In genomic region chr15:101260387-101260786, GRCm38 (mm10) we compare ENCODE assay signal across 8 mouse cellular contexts. TPM values are rescaled to one million over a fixed set of nuclear protein-coding genes. Genes with fewer than 3 reads are reported as not detected.
DNase-seq lines count a peak whose midpoint lies in the region; ATAC-seq and TF ChIP-seq lines count a peak whose summit lies in the region.

No protein-coding gene starts in this region.

- no peak for TF ChIP-seq POLR2A in limb, embryonic 14.5 days (IDR thresholded peaks at IDR 0.05; ENCODE audit: borderline replicate concordance, extremely low read depth, insufficient read depth, insufficient read length)

- no peak for ATAC-seq in embryonic facial prominence, embryonic 12.5 days (ENCODE audit: insufficient number of reproducible peaks, insufficient read depth, low FRiP score, low TSS enrichment)
- ATAC-seq in limb, embryonic 14.5 days (ENCODE audit: low FRiP score, low read depth), result no peak

- DNase-seq in adipocyte (ENCODE audit: low spot score), result peak; percentile 96
- DNase-seq in heart, postnatal 14 days, result peak; percentile 83 to 86
- DNase-seq in limb, embryonic 14.5 days (ENCODE audit: low spot score), result no peak
- DNase-seq in frontal cortex, postnatal 36 days (ENCODE audit: low spot score in 2 of 2), result no peak
- DNase-seq in ovary, postnatal 10 days (ENCODE audit: low spot score), result no peak
- DNase-seq in layer of hippocampus, adult 11-12 months (ENCODE audit: low spot score), result no peak
- DNase-seq in cerebellum, adult 11-12 months, result no peak

- WGBS in embryonic facial prominence, embryonic 12.5 days, result 44% methylated on average over 10 of the region's 10 CpGs
- 48% methylated on average over 10 of the region's 10 CpGs for WGBS in limb, embryonic 14.5 days

- no peaks in the 10 kb centered on the region for H3K9me3 ChIP-seq in embryonic facial prominence, embryonic 12.5 days
- no peaks in the 10 kb centered on the region for H3K9me3 ChIP-seq in limb, embryonic 14.5 days (ENCODE audit: control insufficient read depth, low read length)

- no peak overlapping the region for H3K9ac ChIP-seq in embryonic facial prominence, embryonic 12.5 days
- no peak overlapping the region for H3K9ac ChIP-seq in limb, embryonic 14.5 days (ENCODE audit: low read depth, low read length, severe bottlenecking)

- H3K4me3 ChIP-seq in embryonic facial prominence, embryonic 12.5 days, result no peak overlapping the region
- H3K4me3 ChIP-seq in limb, embryonic 14.5 days (replicated peaks; ENCODE audit: low read length), result no peak overlapping the region

- no peak overlapping the region for H3K4me2 ChIP-seq in embryonic facial prominence, embryonic 12.5 days (replicated peaks)
- no peak overlapping the region for H3K4me2 ChIP-seq in limb, embryonic 14.5 days (replicated peaks; ENCODE audit: low read depth, low read length, severe bottlenecking)

- peaks cover 23% of the 10 kb centered on the region for H3K4me1 ChIP-seq in embryonic facial prominence, embryonic 12.5 days
- peaks cover 27% of the 10 kb centered on the region for H3K4me1 ChIP-seq in limb, embryonic 14.5 days (ENCODE audit: control insufficient read depth, insufficient read depth, low read length)

- no peaks in the 10 kb centered on the region for H3K36me3 ChIP-seq in embryonic facial prominence, embryonic 12.5 days
- no peaks in the 10 kb centered on the region for H3K36me3 ChIP-seq in limb, embryonic 14.5 days (ENCODE audit: control insufficient read depth, insufficient read depth, low read length)

- H3K27me3 ChIP-seq in embryonic facial prominence, embryonic 12.5 days, result no peaks in the 10 kb centered on the region
- no peaks in the 10 kb centered on the region for H3K27me3 ChIP-seq in limb, embryonic 14.5 days (ENCODE audit: control insufficient read depth, insufficient read depth, low read length)

- intact Hi-C loops in heart, postnatal 14 days (cut with DNase I), result no loop called here

- peak overlapping the region; percentile 87 for H3K27ac ChIP-seq in embryonic facial prominence, embryonic 12.5 days
- H3K27ac ChIP-seq in limb, embryonic 14.5 days (replicated peaks; ENCODE audit: low read depth, low read length), result peak overlapping the region; percentile 88

RNA-seq across cellular contexts. Expression of gene Nr4a1, which starts 6.3 kb away (rescaled TPM):
- 8.2 and 8.7 TPM in 2 replicates for polyA plus RNA-seq in embryonic facial prominence, embryonic 12.5 days (2016; fragmentation: Nextera tagmentation; extraction: Ambion mirVana)
- 10 to 100 TPM; 14.0 to 63.1 TPM for total RNA-seq in heart, postnatal 14 days (2021)
- polyA plus RNA-seq in limb, embryonic 14.5 days (2012; rRNA removed), result 19.6 and 31.2 TPM in 2 replicates
- polyA plus RNA-seq in limb, embryonic 14.5 days (2014; fragmentation: Nextera tagmentation; extraction: Ambion mirVana), result 9.9 and 10.5 TPM in 2 replicates

RNA-seq across cellular contexts. Expression of gene Atg101, which starts 23.7 kb away (rescaled TPM):
- 61.7 and 64.5 TPM in 2 replicates for polyA plus RNA-seq in embryonic facial prominence, embryonic 12.5 days (2016; fragmentation: Nextera tagmentation; extraction: Ambion mirVana)
- total RNA-seq in heart, postnatal 14 days (2021), result 10 to 100 TPM; 24.7 to 25.5 TPM
- 42.9 and 47.2 TPM in 2 replicates for polyA plus RNA-seq in limb, embryonic 14.5 days (2012; rRNA removed)
- polyA plus RNA-seq in limb, embryonic 14.5 days (2014; fragmentation: Nextera tagmentation; extraction: Ambion mirVana), result 53.3 and 56.0 TPM in 2 replicates

RNA-seq across cellular contexts. Expression of gene 6030408B16Rik, which starts 32.6 kb away (rescaled TPM):
- 1.0 and 1.1 TPM in 2 replicates for polyA plus RNA-seq in embryonic facial prominence, embryonic 12.5 days (2016; fragmentation: Nextera tagmentation; extraction: Ambion mirVana)
- total RNA-seq in heart, postnatal 14 days (2021), result 1 to 10 TPM; 1.7 to 1.8 TPM
- 1.0 and 2.2 TPM in 2 replicates for polyA plus RNA-seq in limb, embryonic 14.5 days (2012; rRNA removed)
- polyA plus RNA-seq in limb, embryonic 14.5 days (2014; fragmentation: Nextera tagmentation; extraction: Ambion mirVana), result 0.74 and 1.8 TPM in 2 replicates

RNA-seq across cellular contexts. Expression of gene Grasp, which starts 36.4 kb away (rescaled TPM):
- 9.5 and 10.7 TPM in 2 replicates for polyA plus RNA-seq in embryonic facial prominence, embryonic 12.5 days (2016; fragmentation: Nextera tagmentation; extraction: Ambion mirVana)
- total RNA-seq in heart, postnatal 14 days (2021), result 10 to 100 TPM; 12.9 to 14.0 TPM
- polyA plus RNA-seq in limb, embryonic 14.5 days (2012; rRNA removed), result 20.5 and 25.8 TPM in 2 replicates
- 7.4 and 7.5 TPM in 2 replicates for polyA plus RNA-seq in limb, embryonic 14.5 days (2014; fragmentation: Nextera tagmentation; extraction: Ambion mirVana)

Comparison
In these comparisons a context has a peak if more than half of its experiments do, and no peak if none do; other contexts are left out.
1. DNase-seq: peak in adipocyte (single experiment) and heart, postnatal 14 days (2 of 2); none in limb, embryonic 14.5 days (single experiment), frontal cortex, postnatal 36 days (0 of 2), ovary, postnatal 10 days (single experiment), layer of hippocampus, adult 11-12 months (single experiment) and cerebellum, adult 11-12 months (single experiment).